Mouse (Mus musculus) lung, postnatal 0 days (tissue): Measurements from ENCODE around the gene Dusp10. TPM values are rescaled to one million over a fixed set of nuclear protein-coding genes. Genes with fewer than 3 reads are reported as not detected.

Experiments
- ATAC-seq: fragments of 200-750 bp; cut with Nextera tagmentation; 2 replicates; pipeline ENCODE4 v1.8.0; 2017; ENCODE audit warnings: moderate library complexity
- DNase-seq: peaks from one replicate; pipeline ENCODE4 v3.0.0-alpha.2; 2016; ENCODE audit warnings: low spot score
- H3K27ac ChIP-seq: fragments of 300-500 bp; sonication (generic); 2 replicates; pipeline ENCODE4 v1.5.1; 2014; ENCODE audit warnings: antibody characterized with exemption, mild to moderate bottlenecking, low read length, mixed read lengths
- H3K27me3 ChIP-seq: fragments of 300-500 bp; sonication (generic); replicated peaks from 2 replicates; pipeline ENCODE4 v1.6.1; 2014; ENCODE audit warnings: low read length, mixed read lengths; ENCODE audit not compliant: insufficient read depth
- H3K36me3 ChIP-seq: fragments of 300-500 bp; sonication (generic); 2 replicates; pipeline ENCODE4 v1.6.1; 2014; ENCODE audit warnings: low read length, mixed read lengths; ENCODE audit not compliant: insufficient read depth
- H3K4me1 ChIP-seq: fragments of 300-500 bp; sonication (generic); 2 replicates; pipeline ENCODE4 v1.6.1; 2014; ENCODE audit warnings: antibody characterized with exemption, low read depth, low read length, mixed read lengths; ENCODE audit not compliant: insufficient read depth
- H3K4me2 ChIP-seq: fragments of 300-500 bp; sonication (generic); replicated peaks from 2 replicates; pipeline ENCODE4 v1.6.1; 2014; ENCODE audit warnings: low read depth, mild to moderate bottlenecking, low read length, moderate library complexity, mixed read lengths
- H3K4me3 ChIP-seq: fragments of 300-500 bp; sonication (generic); 2 replicates; pipeline ENCODE4 v1.5.1; 2014; ENCODE audit warnings: low read depth, low read length
- H3K9ac ChIP-seq: fragments of 300-500 bp; sonication (generic); replicated peaks from 2 replicates; pipeline ENCODE4 v1.6.1; 2014; ENCODE audit warnings: low read depth, mild to moderate bottlenecking
- H3K9me3 ChIP-seq: fragments of 300-500 bp; sonication (generic); 2 replicates; pipeline ENCODE4 v1.6.1; 2016; ENCODE audit warnings: low read length, mixed read lengths
- CTCF ChIP-seq: IDR thresholded peaks from 2 replicates; pipeline ENCODE4 v1.5.1; 2016; ENCODE audit warnings: antibody characterized with exemption, mild to moderate bottlenecking
- EP300 ChIP-seq: IDR thresholded peaks from 2 replicates; pipeline ENCODE4 v1.6.1; 2016; ENCODE audit warnings: antibody characterized with exemption, mild to moderate bottlenecking, control low read depth
- WGBS: fragments of 180-500 bp; shearing (Covaris S2); extraction: QIAGEN DNeasy Blood & Tissue Kit; methylation state at CpG from one replicate; pipeline ENCODE4 v1.1.7; 2014; 5-methylcytosine and 5-hydroxymethylcytosine counted together
- polyA plus RNA-seq: library from polyadenylated mRNA; unstranded; fragments of >200 nt; fragmentation: Nextera tagmentation; extraction: Ambion mirVana; gene quantifications from 2 replicates; pipeline ENCODE4 v1.2.1, GENCODE M21; 2015

The Dusp10 gene
- polyA plus RNA-seq, 1 experiment from 2014 or later: 6.7 TPM

- H3K4me3 ChIP-seq: no peak overlapping the region
- H3K9ac ChIP-seq: no peak overlapping the region
- H3K27ac ChIP-seq: 0 out of 2 replicates have a peak overlapping the region, but pooled peaks have one; percentile 1
- DNase-seq (no peak), ATAC-seq (no peak)
- H3K27me3 ChIP-seq: no peaks in the 10 kb centered on the region
- no peaks in the 10 kb centered on the region for H3K36me3 ChIP-seq
- no peak for TF ChIP-seq EP300
- TF ChIP-seq CTCF: no peak
- H3K4me2 ChIP-seq: no peak overlapping the region
- 51% methylated on average over 1 of the region's 1 CpGs for WGBS
- peaks cover 8% of the 10 kb centered on the region; the same call in 1 of the 2 replicates for H3K4me1 ChIP-seq
- H3K9me3 ChIP-seq: no peaks in the 10 kb centered on the region
Measured at GRCm38 (mm10) chr1:184051286-184051685, 38.2 kb downstream of the Dusp10 start.

- Histone ChIP-seq H3K4me1 (peaks cover 8% of the 10 kb centered on the region; the same call in 1 of the 2 replicates), H3K4me3 (no peak overlapping the region), H3K9ac (no peak overlapping the region), H3K9me3 (no peaks in the 10 kb centered on the region), H3K4me2 (no peak overlapping the region), H3K27ac (0 out of 2 replicates have a peak overlapping the region, but pooled peaks have one; percentile 1), H3K27me3 (no peaks in the 10 kb centered on the region), H3K36me3 (no peaks in the 10 kb centered on the region)
- WGBS: 19% methylated on average over 6 of the region's 6 CpGs
- TF ChIP-seq EP300: peak; percentile 36; the same call in 1 of the 2 replicates
- TF ChIP-seq CTCF: no peak
- peak; percentile 73 for DNase-seq
- ATAC-seq: peak; percentile 83
Measured at GRCm38 (mm10) chr1:184051824-184052223, 38.7 kb downstream of the Dusp10 start.

- Histone ChIP-seq H3K4me3 (no peak overlapping the region), H3K27me3 (no peaks in the 10 kb centered on the region), H3K27ac (no peak overlapping the region), H3K9ac (no peak overlapping the region), H3K4me2 (no peak overlapping the region), H3K4me1 (peaks cover 8% of the 10 kb centered on the region; the same call in 1 of the 2 replicates), H3K36me3 (no peaks in the 10 kb centered on the region), H3K9me3 (no peaks in the 10 kb centered on the region)
- TF ChIP-seq EP300 (no peak), CTCF (no peak)
- ATAC-seq: no peak
- DNase-seq: no peak
- 49% methylated on average over 4 of the region's 4 CpGs for WGBS
Measured at GRCm38 (mm10) chr1:184052331-184052730, 39.2 kb downstream of the Dusp10 start.

GRCm38 (mm10) chr1:184053141-184053540 is 40.0 kb downstream of the Dusp10 start:
- Histone ChIP-seq H3K36me3 (no peaks in the 10 kb centered on the region), H3K4me3 (no peak overlapping the region), H3K27me3 (no peaks in the 10 kb centered on the region), H3K27ac (no peak overlapping the region), H3K9ac (no peak overlapping the region), H3K4me1 (peaks cover 8% of the 10 kb centered on the region; the same call in 1 of the 2 replicates), H3K9me3 (no peaks in the 10 kb centered on the region), H3K4me2 (no peak overlapping the region)
- DNase-seq (peak; percentile 65), ATAC-seq (peak; percentile 47)
- TF ChIP-seq EP300 (no peak), CTCF (no peak)
- 43% methylated on average over 4 of the region's 4 CpGs for WGBS

- WGBS: 46% methylated on average over 4 of the region's 4 CpGs
- Histone ChIP-seq H3K9me3 (no peaks in the 10 kb centered on the region), H3K27me3 (no peaks in the 10 kb centered on the region), H3K27ac (no peak overlapping the region), H3K4me3 (no peak overlapping the region), H3K9ac (no peak overlapping the region), H3K36me3 (no peaks in the 10 kb centered on the region), H3K4me2 (no peak overlapping the region), H3K4me1 (peaks cover 8% of the 10 kb centered on the region; the same call in 1 of the 2 replicates)
- TF ChIP-seq CTCF (no peak), EP300 (no peak)
- ATAC-seq (no peak), DNase-seq (no peak)
Measured at GRCm38 (mm10) chr1:184053711-184054110, 40.6 kb downstream of the Dusp10 start.

GRCm38 (mm10) chr1:184054176-184054575 is 41.1 kb downstream of the Dusp10 start:
- no peaks in the 10 kb centered on the region for H3K9me3 ChIP-seq
- DNase-seq: no peak
- H3K27ac ChIP-seq: no peak overlapping the region
- H3K4me1 ChIP-seq: peaks cover 8% of the 10 kb centered on the region; the same call in 1 of the 2 replicates
- ATAC-seq: no peak
- H3K4me3 ChIP-seq: no peak overlapping the region
- no peaks in the 10 kb centered on the region for H3K36me3 ChIP-seq
- no peak for TF ChIP-seq CTCF
- TF ChIP-seq EP300: no peak
- 72% methylated on average over 2 of the region's 2 CpGs for WGBS
- H3K4me2 ChIP-seq: no peak overlapping the region
- H3K27me3 ChIP-seq: no peaks in the 10 kb centered on the region
- H3K9ac ChIP-seq: no peak overlapping the region
